Mouse (Mus musculus): ENCODE results near the gene Dph7. TPM values are rescaled to one million over a fixed set of nuclear protein-coding genes. Genes with fewer than 3 reads are reported as not detected.

Gene Dph7
- polyA plus RNA-seq (2012), result 18.6 and 22.4 TPM in 2 replicates

GRCm38 (mm10) chr2:24962304-24963000 is at the start of gene Dph7:
Dph7 (plus strand) TSS chr2:24962400.
- no peak for TF ChIP-seq GATA1 (IDR thresholded peaks at IDR 0.05; ENCODE audit: low read length)

DNA sequence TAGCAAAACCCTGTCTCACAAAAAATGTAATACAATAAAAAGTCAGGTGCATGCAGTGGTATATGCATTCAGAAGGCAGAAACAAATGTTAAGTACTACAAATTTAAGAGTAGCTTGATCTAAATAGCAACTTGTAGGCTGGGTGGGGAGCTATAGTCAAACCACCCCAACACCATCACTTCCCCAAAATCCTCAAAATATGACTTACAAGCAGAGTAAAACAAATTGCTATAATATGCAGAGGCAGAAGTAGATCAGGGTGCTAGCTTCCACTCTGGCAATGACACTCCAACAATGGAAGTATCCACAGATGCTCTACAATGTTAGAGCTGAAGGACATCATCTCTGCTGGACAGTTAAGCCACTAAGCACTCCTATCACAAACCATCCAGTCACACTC is 49.6 kb upstream of the Dph7 start:
- no peak for TF ChIP-seq GATA1 (IDR thresholded peaks at IDR 0.05; ENCODE audit: low read length)

GRCm38 (mm10) chr2:24914762-24915161 is 47.4 kb upstream of the Dph7 start:
- no peak for TF ChIP-seq GATA1 (IDR thresholded peaks at IDR 0.05; ENCODE audit: low read length)

DNA sequence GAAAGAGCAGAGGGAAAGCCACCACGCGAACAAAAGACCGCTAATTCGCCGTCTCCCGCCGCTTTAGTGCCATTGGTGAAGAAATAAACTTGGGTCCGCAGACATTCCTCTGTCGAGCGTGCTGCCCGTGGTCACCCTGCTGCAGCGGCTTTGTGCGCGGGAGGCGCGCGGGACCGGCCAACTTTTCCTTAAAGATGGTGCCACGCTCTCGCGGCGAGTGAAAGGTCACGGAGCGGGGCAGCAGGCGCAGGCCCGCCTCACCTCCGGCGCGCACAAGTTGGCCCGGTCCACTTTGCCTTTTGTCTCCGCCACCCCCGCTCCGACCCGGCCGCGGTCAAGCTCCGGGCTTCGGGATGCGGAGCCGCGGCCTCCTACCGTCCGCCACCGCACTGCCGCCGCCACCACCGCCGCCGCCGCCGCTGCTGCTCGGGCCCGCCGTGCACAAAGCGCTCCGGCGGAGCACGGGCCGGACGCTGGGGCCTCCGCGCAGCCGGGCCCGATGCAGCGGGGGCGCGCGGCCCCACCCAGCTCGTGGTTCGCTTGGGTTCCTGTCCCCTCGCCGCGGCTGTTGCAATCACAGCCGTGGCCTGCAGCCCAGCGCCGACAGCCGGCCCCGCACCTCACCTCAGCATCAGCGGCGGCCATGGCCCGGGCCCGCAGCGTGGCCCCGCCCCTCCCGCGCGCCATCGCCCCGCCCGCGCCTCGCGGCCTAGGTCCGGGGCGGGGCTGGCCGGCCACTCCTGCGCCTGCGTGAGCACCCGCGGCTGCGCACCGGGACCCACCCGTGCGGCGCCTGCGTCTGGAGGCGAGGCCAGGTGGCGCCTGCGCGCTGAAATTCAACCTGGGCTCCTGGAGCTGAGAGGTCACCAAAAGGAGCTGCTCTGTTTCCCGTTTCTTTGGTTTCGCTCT is 43.0 kb upstream of the Dph7 start, which contains the start of gene Ehmt1:
Ehmt1 (minus strand) TSS at position 685 of the 909 bp plus-strand sequence.
- no peak for TF ChIP-seq GATA1 (IDR thresholded peaks at IDR 0.05; ENCODE audit: low read length)

DNA sequence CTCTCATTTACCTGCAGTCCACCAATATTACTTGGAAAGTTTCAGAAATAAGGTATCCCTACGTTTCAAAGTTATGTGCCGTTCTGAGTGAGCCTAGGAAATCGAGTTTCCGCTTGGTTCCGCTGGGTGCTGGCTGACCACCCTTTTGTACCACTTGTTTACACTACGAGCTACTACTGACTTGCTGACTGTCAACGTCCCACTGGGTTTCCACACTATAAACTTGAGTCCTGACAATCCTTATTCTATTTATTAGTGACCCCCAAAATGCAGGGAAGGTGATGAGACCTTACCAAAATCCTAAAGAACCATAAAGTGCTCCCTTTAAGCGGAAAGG is 42.4 kb upstream of the Dph7 start:
- no peak for TF ChIP-seq GATA1 (IDR thresholded peaks at IDR 0.05; ENCODE audit: low read length)

- no peak for TF ChIP-seq GATA1 (IDR thresholded peaks at IDR 0.05; ENCODE audit: low read length)
Measured at GRCm38 (mm10) chr2:24923561-24923960, 38.6 kb upstream of the Dph7 start.

- TF ChIP-seq GATA1 (IDR thresholded peaks at IDR 0.05; ENCODE audit: low read length), result no peak
Measured at GRCm38 (mm10) chr2:24925284-24925683, 36.9 kb upstream of the Dph7 start.

DNA sequence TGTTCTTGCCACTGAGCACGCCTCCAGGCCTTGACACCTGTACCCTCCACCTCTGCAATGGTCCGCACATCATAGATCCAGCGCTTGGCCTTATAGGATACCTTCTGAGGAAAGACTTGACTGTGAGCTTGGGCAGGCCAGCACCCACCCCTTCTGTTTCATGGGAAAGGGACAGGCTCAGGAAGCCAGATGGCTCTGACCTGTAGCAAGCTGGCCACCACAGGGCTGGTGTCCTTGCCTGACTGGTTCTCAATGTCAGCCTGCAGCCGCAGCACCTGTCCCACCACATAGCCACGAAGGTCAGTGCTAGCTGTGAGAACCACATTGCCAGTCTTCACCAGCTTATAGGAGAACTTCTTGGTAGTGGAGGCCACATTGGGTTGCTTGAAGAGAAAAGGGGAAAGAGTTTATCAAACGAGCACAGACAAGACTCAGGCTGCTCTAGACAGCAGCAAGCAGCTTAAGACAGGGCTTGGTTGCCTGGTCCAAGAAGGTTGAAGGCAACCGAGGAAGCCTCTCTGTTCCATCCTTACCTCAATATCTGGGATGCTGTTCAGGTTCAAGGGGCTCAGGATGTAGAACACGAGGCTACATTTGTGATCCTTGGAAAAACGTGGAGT is 35.7 kb upstream of the Dph7 start:
- TF ChIP-seq GATA1 (IDR thresholded peaks at IDR 0.05; ENCODE audit: low read length), result no peak

GRCm38 (mm10) chr2:24926965-24927358 is 35.2 kb upstream of the Dph7 start:
- TF ChIP-seq GATA1 (IDR thresholded peaks at IDR 0.05; ENCODE audit: low read length), result no peak

GRCm38 (mm10) chr2:24927810-24928479 is 34.3 kb upstream of the Dph7 start:
- TF ChIP-seq GATA1 (IDR thresholded peaks at IDR 0.05; ENCODE audit: low read length), result no peak

DNA sequence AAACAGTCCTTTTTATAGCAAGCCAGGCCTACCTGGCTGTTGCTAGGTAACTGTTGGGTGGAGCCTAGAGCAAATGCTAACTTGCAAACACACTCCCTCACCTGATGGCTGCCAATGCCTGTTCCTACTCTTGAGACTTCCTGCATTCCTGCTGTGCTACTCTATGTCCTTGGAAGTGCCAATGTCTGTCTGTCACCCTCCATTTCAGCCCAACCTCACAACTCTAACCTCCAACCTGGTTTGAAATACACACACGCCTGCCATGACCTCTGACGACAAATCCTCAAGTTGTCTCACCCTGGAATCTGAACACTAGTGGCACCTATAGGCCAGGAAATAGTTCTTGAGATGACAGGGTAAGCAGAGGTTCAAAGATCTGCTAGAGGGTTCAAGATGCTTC is 33.1 kb upstream of the Dph7 start:
- TF ChIP-seq GATA1 (IDR thresholded peaks at IDR 0.05; ENCODE audit: low read length), result no peak

DNA sequence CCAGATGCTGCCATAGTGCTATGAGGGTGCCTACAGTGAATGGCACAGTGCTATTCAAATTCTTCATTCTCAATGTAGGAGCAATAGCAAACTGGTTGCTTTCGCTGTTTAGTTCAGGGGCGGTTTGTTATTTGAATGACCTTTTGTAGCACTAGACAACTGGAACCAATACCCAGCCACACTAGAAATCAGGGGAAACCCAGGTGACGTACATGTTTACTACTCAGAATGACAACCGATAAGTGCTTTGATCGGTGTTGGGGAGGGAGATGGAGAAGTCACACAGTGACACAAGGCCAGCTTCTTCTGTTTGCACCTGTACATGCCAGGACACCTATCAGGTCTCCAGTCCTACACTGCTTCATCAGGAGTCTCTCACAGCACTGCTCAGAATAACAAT is 32.6 kb upstream of the Dph7 start:
- TF ChIP-seq GATA1 (IDR thresholded peaks at IDR 0.05; ENCODE audit: low read length), result no peak

- TF ChIP-seq GATA1 (IDR thresholded peaks at IDR 0.05; ENCODE audit: low read length), result no peak
Measured at GRCm38 (mm10) chr2:24934441-24934963, 27.7 kb upstream of the Dph7 start.

- no peak for TF ChIP-seq GATA1 (IDR thresholded peaks at IDR 0.05; ENCODE audit: low read length)
Measured at GRCm38 (mm10) chr2:24935057-24935796, 27.0 kb upstream of the Dph7 start, which contains the start of gene Arrdc1. Arrdc1 (minus strand) TSS chr2:24935252.

- TF ChIP-seq GATA1 (IDR thresholded peaks at IDR 0.05; ENCODE audit: low read length), result peak; percentile 14
Measured at GRCm38 (mm10) chr2:24942092-24942491, 20.1 kb upstream of the Dph7 start.
